Mouse (Mus musculus) C2C12 (cell line): ENCODE measurements around the gene Wdr47.

Source experiments
- CEBPB ChIP-seq: IDR thresholded peaks from one replicate; pipeline ENCODE4 v1.6.1; 2011; ENCODE audit warnings: low read depth, mild to moderate bottlenecking, control low read depth, moderate library complexity
- CTCF ChIP-seq: IDR thresholded peaks from one replicate; pipeline ENCODE4 v1.5.1; 2011; ENCODE audit not compliant: control insufficient read depth, insufficient read depth, insufficient read length
- FOSL1 ChIP-seq: IDR thresholded peaks from one replicate; pipeline ENCODE4 v1.8.0; 2011; ENCODE audit warnings: mild to moderate bottlenecking, low read length; ENCODE audit not compliant: poor library complexity, insufficient read depth, severe bottlenecking
- MAX ChIP-seq: IDR thresholded peaks from one replicate; pipeline ENCODE4 v1.6.1; 2011; ENCODE audit warnings: mild to moderate bottlenecking, control low read depth
- MYOD1 ChIP-seq: IDR thresholded peaks from one replicate; pipeline ENCODE4 v1.6.1; 2011; ENCODE audit warnings: low read depth; ENCODE audit not compliant: control insufficient read depth, insufficient read length
- MYOG ChIP-seq: IDR thresholded peaks from one replicate; pipeline ENCODE4 v1.6.1; 2011; ENCODE audit not compliant: control insufficient read depth, insufficient read length; ENCODE audit errors: extremely low read depth
- USF1 ChIP-seq: IDR thresholded peaks from one replicate; pipeline ENCODE4 v1.6.1; 2011; ENCODE audit warnings: low read depth, mild to moderate bottlenecking, control low read depth, moderate library complexity

- TF ChIP-seq CTCF: no peak
- no peak for TF ChIP-seq MAX
- no peak for TF ChIP-seq MYOD1
- no peak for TF ChIP-seq MYOG
- TF ChIP-seq FOSL1: no peak
- TF ChIP-seq USF1: no peak
- no peak for TF ChIP-seq CEBPB
Measured at GRCm38 (mm10) chr3:108681004-108681403, 89.9 kb downstream of the Wdr47 start.
